Mouse (Mus musculus) G1E (cell line): ENCODE measurements around the gene Jmjd1c.

Experiments
- CTCF ChIP-seq: IDR thresholded peaks from 2 replicates; pipeline ENCODE4 v1.5.1; 2012; ENCODE audit warnings: low read depth, low read length, inconsistent platforms, mixed read lengths
- GATA1 ChIP-seq: IDR thresholded peaks from 2 replicates; pipeline ENCODE4 v1.6.1; 2012; ENCODE audit warnings: borderline replicate concordance, low read length, inconsistent platforms, mixed read lengths
- GATA2 ChIP-seq: IDR thresholded peaks from 2 replicates; pipeline ENCODE4 v1.6.1; 2012; ENCODE audit warnings: low read depth, low read length, inconsistent platforms, borderline replicate concordance
- POLR2AphosphoS5 ChIP-seq: IDR thresholded peaks from 2 replicates; pipeline ENCODE4 v1.6.1; 2012; ENCODE audit warnings: low read depth, low read length, inconsistent platforms; ENCODE audit not compliant: insufficient replicate concordance
- TAL1 ChIP-seq: conservative IDR thresholded peaks from 2 replicates; pipeline ENCODE4 v1.6.1; 2012; ENCODE audit warnings: low read depth, low read length, inconsistent platforms, mixed read lengths

GRCm38 (mm10) chr10:67073577-67073976 lies 22.3 kb upstream of the Jmjd1c start:
- TF ChIP-seq CTCF: no peak
- no peak for TF ChIP-seq GATA1
- no peak for TF ChIP-seq GATA2
- no peak for TF ChIP-seq TAL1
- no peak for TF ChIP-seq POLR2AphosphoS5
